Mouse (Mus musculus): ENCODE measurements around the gene Mrps7.

DNA sequence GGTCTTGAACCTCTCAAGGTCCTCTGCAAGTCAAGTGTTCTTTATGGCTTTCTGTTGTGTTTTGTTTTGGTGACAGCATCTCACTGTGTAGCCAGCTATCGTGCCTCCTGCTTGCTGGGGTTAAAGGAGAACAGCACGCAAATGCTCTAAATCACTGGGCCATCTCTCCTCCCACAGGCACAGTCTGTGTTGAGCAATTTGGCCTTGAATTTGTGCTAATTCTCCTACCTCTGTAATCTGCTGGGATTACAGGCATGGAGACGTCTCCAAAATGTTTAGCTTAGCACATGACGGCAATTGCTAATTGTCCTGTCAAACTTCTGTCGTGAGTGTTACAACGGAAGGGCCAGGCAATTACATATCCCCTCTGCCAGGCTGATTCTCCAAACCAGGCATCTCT lies 7.4 kb downstream of the Mrps7 start:
- TF ChIP-seq CTCF (IDR thresholded peaks at IDR 0.05; ENCODE audit: control insufficient read depth, insufficient read depth, insufficient replicate concordance, low read depth, low read length): no peak
- TF ChIP-seq POLR2A (IDR thresholded peaks at IDR 0.05; ENCODE audit: control insufficient read depth, low read depth, low read length): 0 out of 2 replicates have a peak, but pooled peaks have one; percentile 13

Measured in testis, adult 2 months (tissue).